Mouse (Mus musculus) spleen, postnatal 4 days (tissue): ENCODE data around the gene 2010111I01Rik.

Source experiments
- DNase-seq, 2 experiments: peaks; one replicate each; pipeline ENCODE4 v3.0.0; 2022; ENCODE audit warnings: low spot score in 2 of 2

Gene 2010111I01Rik

GRCm38 (mm10) chr13:63112043-63112597 lies 147.4 kb downstream of the 2010111I01Rik start:
- no peak for DNase-seq

GRCm38 (mm10) chr13:63112598-63113372 lies 148.1 kb downstream of the 2010111I01Rik start:
- DNase-seq: no peak

GRCm38 (mm10) chr13:63113881-63114301 lies 149.2 kb downstream of the 2010111I01Rik start:
- no peak for DNase-seq

GRCm38 (mm10) chr13:63115187-63115784 lies 150.6 kb downstream of the 2010111I01Rik start:
- DNase-seq: no peak

GRCm38 (mm10) chr13:63117495-63118184 lies 152.9 kb downstream of the 2010111I01Rik start:
- DNase-seq: no peak

- DNase-seq: no peak
Observed at GRCm38 (mm10) chr13:63118682-63119081, 154.0 kb downstream of the 2010111I01Rik start.

GRCm38 (mm10) chr13:63120296-63120695 lies 155.6 kb downstream of the 2010111I01Rik start:
- no peak for DNase-seq

GRCm38 (mm10) chr13:63121747-63122146 lies 157.1 kb downstream of the 2010111I01Rik start:
- no peak for DNase-seq

GRCm38 (mm10) chr13:63126206-63126605 lies 161.5 kb downstream of the 2010111I01Rik start:
- no peak for DNase-seq

GRCm38 (mm10) chr13:63127516-63127915 lies 162.8 kb downstream of the 2010111I01Rik start:
- DNase-seq: no peak

GRCm38 (mm10) chr13:63134879-63135421 lies 170.3 kb downstream of the 2010111I01Rik start:
- no peak for DNase-seq

GRCm38 (mm10) chr13:63135994-63136393 lies 171.3 kb downstream of the 2010111I01Rik start:
- no peak for DNase-seq

GRCm38 (mm10) chr13:63136775-63137174 lies 172.1 kb downstream of the 2010111I01Rik start:
- DNase-seq: no peak

GRCm38 (mm10) chr13:63138376-63139048 lies 173.8 kb downstream of the 2010111I01Rik start:
- no peak for DNase-seq

- no peak for DNase-seq
Observed at GRCm38 (mm10) chr13:63139463-63140226, 175.0 kb downstream of the 2010111I01Rik start.

GRCm38 (mm10) chr13:63140784-63141183 lies 176.1 kb downstream of the 2010111I01Rik start:
- no peak for DNase-seq

- no peak for DNase-seq
Observed at GRCm38 (mm10) chr13:63141275-63141674, 176.6 kb downstream of the 2010111I01Rik start.

GRCm38 (mm10) chr13:63146604-63147188 lies 182.0 kb downstream of the 2010111I01Rik start:
- no peak for DNase-seq

- DNase-seq: no peak
Observed at GRCm38 (mm10) chr13:63148157-63148556, 183.5 kb downstream of the 2010111I01Rik start.

GRCm38 (mm10) chr13:63150470-63151020 lies 185.9 kb downstream of the 2010111I01Rik start:
- DNase-seq: no peak
